Mouse (Mus musculus) R1 (cell line): Measurements from ENCODE around the gene Irx6.
A peak's percentile ranks its signal among the peaks of the same experiment; 100 is the strongest.

ENCODE experiments used
- DNase-seq: peaks from one replicate; pipeline ENCODE4 v3.0.0-alpha.2; 2018; ENCODE audit warnings: low read depth, low spot score

Irx6 gene

DNA sequence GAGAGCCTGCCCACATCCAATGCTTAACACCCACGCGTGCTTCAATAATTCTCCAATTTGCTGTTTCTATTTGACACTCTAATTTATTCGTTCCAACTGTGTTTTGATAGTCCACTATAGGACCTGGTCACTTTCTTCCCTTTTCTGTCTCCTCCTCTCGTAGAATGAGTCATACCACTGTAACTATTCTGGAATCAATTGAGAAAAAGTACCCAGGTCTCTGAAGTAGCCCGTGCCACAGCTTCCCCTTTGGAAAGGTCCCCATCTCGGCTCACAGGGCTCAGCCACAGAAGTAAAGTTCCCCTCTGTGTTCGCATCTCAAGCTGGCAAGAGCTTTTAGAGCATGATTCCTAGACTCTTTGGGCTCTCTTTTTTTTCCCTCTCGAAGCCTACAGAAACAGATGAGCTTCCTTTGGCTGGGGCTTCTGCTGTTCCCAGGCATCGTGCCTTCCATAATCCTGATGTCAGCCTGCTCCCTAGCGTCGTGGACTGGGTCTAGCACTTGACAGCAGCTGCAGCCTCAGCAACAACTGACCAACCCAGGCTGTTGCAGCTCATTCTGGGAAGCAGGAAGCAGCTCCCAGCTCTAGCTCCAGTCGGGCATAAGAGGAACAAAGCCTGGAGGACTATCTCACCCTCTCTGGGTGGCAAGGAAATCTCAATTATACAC, 47.3 kb downstream of the Irx6 start:
- no peak for DNase-seq

- DNase-seq = no peak
Measured at GRCm38 (mm10) chr8:92721936-92722321, 47.8 kb downstream of the Irx6 start.

DNA sequence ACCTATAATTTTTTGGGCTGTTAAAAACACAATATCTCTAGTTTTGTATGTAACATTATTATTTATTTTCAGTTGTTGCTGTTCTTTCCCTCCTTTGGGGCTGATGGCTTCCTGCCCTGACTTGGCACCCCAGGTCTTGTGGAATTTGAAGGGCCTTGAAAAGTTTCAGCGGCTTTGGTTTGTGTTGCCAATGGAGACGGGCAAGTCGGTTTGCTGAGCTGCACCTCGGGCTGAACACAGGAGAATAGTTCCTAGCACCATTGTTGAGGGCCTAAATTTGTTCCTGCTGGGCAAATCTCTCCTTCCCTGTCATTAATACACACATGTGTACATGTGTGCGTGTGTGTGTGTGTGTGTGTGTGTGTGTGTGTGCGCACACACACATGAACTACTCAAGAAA, 49.2 kb downstream of the Irx6 start:
- peak; percentile 59 for DNase-seq

GRCm38 (mm10) chr8:92723947-92724346, 49.9 kb downstream of the Irx6 start:
- DNase-seq = peak; percentile 18

- DNase-seq = no peak
Measured at GRCm38 (mm10) chr8:92724359-92724758, 50.3 kb downstream of the Irx6 start.
